Mouse (Mus musculus) neural tube, embryonic 15.5 days (tissue): ENCODE measurements at regions not wholly inside any gene's neighbourhood (a gene's known extent, or its start where the extent isn't known, plus 50 kb on each side); places are given as distances from the start of the nearest gene placed in this dataset.
A peak's percentile ranks its signal among the peaks of the same experiment; 100 is the strongest.

Source experiments
- ATAC-seq: fragments of 200-750 bp; cut with Nextera tagmentation; 2 replicates; pipeline ENCODE4 v1.8.0; 2017; ENCODE audit warnings: mild to moderate bottlenecking, moderate TSS enrichment, moderate library complexity; ENCODE audit not compliant: low FRiP score
- H3K27ac ChIP-seq: fragments of 300-500 bp; sonication (generic); replicated peaks from 2 replicates; pipeline ENCODE4 v1.5.1; 2015; ENCODE audit warnings: mild to moderate bottlenecking, inconsistent platforms
- H3K27me3 ChIP-seq: fragments of 300-500 bp; sonication (generic); replicated peaks from 2 replicates; pipeline ENCODE4 v1.6.1; 2015; ENCODE audit warnings: inconsistent platforms
- H3K36me3 ChIP-seq: fragments of 300-500 bp; sonication (generic); 2 replicates; pipeline ENCODE4 v1.6.1; 2015; ENCODE audit warnings: inconsistent platforms
- H3K4me1 ChIP-seq: fragments of 300-500 bp; sonication (generic); 2 replicates; pipeline ENCODE4 v1.6.1; 2015; ENCODE audit warnings: inconsistent platforms
- H3K4me2 ChIP-seq: fragments of 300-500 bp; sonication (generic); 2 replicates; pipeline ENCODE4 v1.6.1; 2015; ENCODE audit warnings: inconsistent platforms, mild to moderate bottlenecking, moderate library complexity
- H3K4me3 ChIP-seq: fragments of 300-500 bp; sonication (generic); replicated peaks from 2 replicates; pipeline ENCODE4 v1.5.1; 2015; ENCODE audit warnings: mild to moderate bottlenecking, inconsistent platforms
- H3K9ac ChIP-seq: fragments of 300-500 bp; sonication (generic); replicated peaks from 2 replicates; pipeline ENCODE4 v1.6.1; 2015; ENCODE audit warnings: mild to moderate bottlenecking, inconsistent platforms
- H3K9me3 ChIP-seq: fragments of 300-500 bp; sonication (generic); replicated peaks from 2 replicates; pipeline ENCODE4 v1.6.1; 2016; ENCODE audit warnings: inconsistent platforms
- WGBS: fragments of 180-500 bp; shearing (Covaris S2); methylation state at CpG from one replicate; pipeline ENCODE4 v1.1.7; 2015; ENCODE audit warnings: mixed read lengths; 5-methylcytosine and 5-hydroxymethylcytosine counted together

DNA sequence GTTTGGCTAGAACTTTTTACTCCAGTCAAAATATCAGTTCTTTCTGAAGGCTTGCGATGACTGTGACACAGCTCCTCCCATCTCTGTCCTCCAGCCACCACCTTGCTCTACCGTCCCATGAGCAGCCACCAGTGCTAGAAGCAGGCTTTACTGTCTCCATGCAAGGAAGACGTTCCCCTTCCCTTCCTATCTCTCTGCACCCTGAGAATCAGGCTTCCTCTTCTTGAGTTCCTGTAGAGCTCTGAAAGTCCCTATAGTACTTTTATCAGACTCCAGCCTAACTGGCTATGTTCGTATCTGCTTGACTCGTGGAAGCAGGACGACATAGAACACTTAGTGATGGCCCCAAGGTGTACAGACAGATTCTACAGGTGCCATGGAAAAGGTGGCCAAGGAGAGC is 173.2 kb downstream of the Irs2 start:
- H3K4me1 ChIP-seq: 0 out of 2 replicates have a peak, but pooled peaks cover 2% of the 10 kb centered on the region
- no peaks in the 10 kb centered on the region for H3K36me3 ChIP-seq

DNA sequence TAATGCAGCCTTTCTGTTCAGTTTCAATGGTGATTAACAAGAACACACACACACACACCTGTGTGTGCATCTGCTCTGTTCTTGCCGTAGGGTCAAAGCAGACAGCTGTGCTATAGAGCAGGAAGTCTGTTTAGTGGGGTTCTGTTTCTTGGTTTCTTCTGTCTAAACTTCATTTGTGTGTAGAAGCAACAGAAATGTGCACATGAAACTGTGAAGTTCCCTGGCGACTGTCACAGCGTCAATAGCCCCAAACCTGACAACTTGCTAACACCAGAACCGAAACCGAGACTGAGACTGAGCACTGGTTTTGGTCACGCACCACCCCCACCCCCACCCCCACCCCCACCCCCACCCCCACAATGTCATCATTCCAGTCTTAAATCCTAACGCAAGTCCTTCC is 176.4 kb downstream of the Irs2 start:
- no peaks in the 10 kb centered on the region for H3K36me3 ChIP-seq
- no peak overlapping the region for H3K4me2 ChIP-seq
- 84% methylated on average over 7 of the region's 7 CpGs for WGBS
- no peak overlapping the region for H3K4me3 ChIP-seq
- 0 out of 2 replicates have a peak, but pooled peaks cover 2% of the 10 kb centered on the region for H3K4me1 ChIP-seq
- H3K9me3 ChIP-seq: no peaks in the 10 kb centered on the region
- 0 out of 2 replicates have a peak, but pooled peaks cover 3% of the 10 kb centered on the region for H3K27me3 ChIP-seq
- ATAC-seq: no peak
- no peak overlapping the region for H3K9ac ChIP-seq
- H3K27ac ChIP-seq: no peak overlapping the region

More for the DNA sequence above, 173.2 kb downstream of the Irs2 start:
- H3K27me3 ChIP-seq: 0 out of 2 replicates have a peak, but pooled peaks cover 2% of the 10 kb centered on the region
- no peak for ATAC-seq
- 87% methylated on average over 6 of the region's 6 CpGs for WGBS
- no peak overlapping the region for H3K27ac ChIP-seq
- no peaks in the 10 kb centered on the region for H3K9me3 ChIP-seq
- H3K4me3 ChIP-seq: no peak overlapping the region
- H3K4me2 ChIP-seq: no peak overlapping the region
- no peak overlapping the region for H3K9ac ChIP-seq

DNA sequence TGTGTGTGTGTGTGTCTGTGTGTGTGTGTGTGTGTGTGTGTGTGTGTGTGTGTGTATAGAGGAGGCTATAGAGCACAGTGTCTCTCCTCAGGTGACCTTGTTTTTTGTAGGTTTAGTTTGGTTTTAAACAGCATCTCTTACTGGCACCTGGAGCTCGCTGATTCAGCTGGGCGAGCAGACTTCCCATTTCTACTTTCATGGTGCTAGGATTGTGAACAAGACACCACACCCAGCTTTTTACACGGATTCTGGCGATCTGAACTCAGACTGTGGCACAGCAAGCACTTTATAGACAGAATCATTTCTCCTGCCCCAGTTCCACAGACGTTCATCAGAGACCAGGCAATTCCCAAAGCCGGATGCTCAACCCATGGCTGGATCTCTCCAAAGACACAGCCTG is 177.0 kb downstream of the Irs2 start:
- no peak overlapping the region for H3K27ac ChIP-seq
- H3K27me3 ChIP-seq: 0 out of 2 replicates have a peak, but pooled peaks cover 3% of the 10 kb centered on the region
- 0 out of 2 replicates have a peak, but pooled peaks cover 2% of the 10 kb centered on the region for H3K4me1 ChIP-seq
- H3K4me2 ChIP-seq: no peak overlapping the region
- 82% methylated on average over 6 of the region's 6 CpGs for WGBS
- H3K9me3 ChIP-seq: no peaks in the 10 kb centered on the region
- no peak overlapping the region for H3K4me3 ChIP-seq
- H3K36me3 ChIP-seq: no peaks in the 10 kb centered on the region
- H3K9ac ChIP-seq: no peak overlapping the region
- no peak for ATAC-seq

DNA sequence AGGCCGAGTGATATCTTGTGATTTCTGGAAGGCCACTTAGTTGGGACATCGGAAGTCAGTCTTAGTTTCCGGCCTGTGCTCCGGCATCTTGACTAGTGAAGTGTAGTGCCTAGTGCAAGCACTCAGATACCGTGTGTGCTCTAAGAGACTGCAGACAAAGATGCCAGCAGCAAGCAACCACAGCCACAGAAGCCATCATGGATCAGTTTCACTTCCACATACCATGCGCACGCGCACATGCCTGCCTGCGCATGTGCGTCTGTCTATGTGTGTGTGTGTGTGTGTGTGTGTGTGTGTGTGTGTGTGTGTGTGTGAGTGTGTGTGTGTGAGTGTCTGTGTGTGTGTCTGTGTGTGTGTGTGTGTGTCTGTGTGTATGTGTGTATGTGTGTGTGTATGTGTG is 177.4 kb downstream of the Irs2 start:
- Histone ChIP-seq H3K27me3 (0 out of 2 replicates have a peak, but pooled peaks cover 3% of the 10 kb centered on the region), H3K9me3 (no peaks in the 10 kb centered on the region), H3K4me1 (0 out of 2 replicates have a peak, but pooled peaks cover 2% of the 10 kb centered on the region), H3K36me3 (no peaks in the 10 kb centered on the region), H3K4me3 (no peak overlapping the region), H3K4me2 (no peak overlapping the region), H3K27ac (no peak overlapping the region), H3K9ac (no peak overlapping the region)
- WGBS: 98% methylated on average over 10 of the region's 10 CpGs
- no peak for ATAC-seq

DNA sequence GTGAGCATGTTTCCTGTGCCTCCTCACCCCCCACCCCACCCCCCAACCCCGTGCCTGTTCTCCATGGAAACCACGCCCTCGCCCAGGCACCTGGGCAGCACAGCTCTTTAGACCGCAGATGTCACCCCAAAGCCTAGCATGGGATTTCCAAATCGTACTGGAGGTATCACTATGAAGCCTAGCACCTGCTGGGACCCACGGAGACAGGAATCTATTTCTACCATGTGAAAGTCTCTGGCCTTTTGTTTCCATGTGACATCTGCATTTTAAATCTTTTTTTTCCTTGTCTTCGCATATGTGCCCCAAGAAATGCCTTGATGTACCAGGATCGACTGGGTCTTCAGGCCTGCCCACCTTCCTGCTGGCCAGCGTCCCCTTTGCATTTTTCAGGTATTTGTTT is 179.7 kb downstream of the Irs2 start:
- 42% methylated on average over 9 of the region's 9 CpGs for WGBS
- H3K4me3 ChIP-seq: no peak overlapping the region
- ATAC-seq: no peak

DNA sequence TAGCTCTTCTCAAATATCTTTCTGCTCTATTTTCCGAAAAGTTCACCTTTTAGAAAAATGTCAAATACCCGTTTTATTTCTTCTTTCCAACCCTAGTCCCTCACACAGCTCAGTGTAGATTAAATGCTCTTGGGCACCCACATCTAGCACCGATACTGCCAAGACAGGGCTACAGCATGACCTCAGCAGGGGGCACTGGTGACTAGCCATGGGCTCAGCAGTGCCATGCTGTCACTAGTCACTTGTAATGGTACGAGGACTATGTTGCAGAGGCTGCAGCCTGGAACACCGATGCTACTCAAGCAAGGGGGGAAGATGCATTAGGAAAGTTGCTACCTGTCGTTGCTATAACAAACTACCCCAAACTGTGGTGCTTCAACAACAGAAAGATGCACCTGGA is 180.7 kb downstream of the Irs2 start:
- Histone ChIP-seq H3K4me1 (no peaks in the 10 kb centered on the region), H3K27ac (no peak overlapping the region), H3K36me3 (no peaks in the 10 kb centered on the region), H3K27me3 (0 out of 2 replicates have a peak, but pooled peaks cover 3% of the 10 kb centered on the region), H3K9me3 (no peaks in the 10 kb centered on the region), H3K9ac (no peak overlapping the region), H3K4me3 (no peak overlapping the region), H3K4me2 (no peak overlapping the region)
- WGBS: 87% methylated on average over 6 of the region's 6 CpGs
- ATAC-seq: no peak

More for the DNA sequence above, 179.7 kb downstream of the Irs2 start:
- Histone ChIP-seq H3K9ac (no peak overlapping the region), H3K4me1 (no peaks in the 10 kb centered on the region), H3K27me3 (0 out of 2 replicates have a peak, but pooled peaks cover 3% of the 10 kb centered on the region), H3K36me3 (no peaks in the 10 kb centered on the region), H3K4me2 (no peak overlapping the region), H3K27ac (no peak overlapping the region), H3K9me3 (no peaks in the 10 kb centered on the region)

DNA sequence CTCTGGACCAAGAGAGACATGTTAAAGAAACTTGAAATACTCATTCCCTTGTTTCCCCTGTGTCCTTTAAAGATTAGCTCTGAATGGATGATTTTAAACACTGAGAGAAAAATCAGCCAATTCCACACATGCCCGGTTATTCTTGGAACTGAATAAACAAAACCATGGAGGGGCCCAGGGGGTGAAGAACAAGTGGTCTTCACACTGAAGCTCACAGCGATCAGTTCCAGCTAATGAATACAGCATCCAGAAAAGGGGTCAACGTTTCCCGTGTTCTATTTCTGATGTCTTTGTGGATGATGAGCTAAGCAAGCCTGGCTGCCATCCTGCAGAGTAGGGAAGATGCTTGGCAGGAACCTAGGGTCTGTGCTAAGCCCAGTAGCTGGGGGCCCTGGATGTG is 182.3 kb downstream of the Irs2 start:
- Histone ChIP-seq H3K27me3 (0 out of 2 replicates have a peak, but pooled peaks cover 3% of the 10 kb centered on the region), H3K4me2 (no peak overlapping the region), H3K36me3 (no peaks in the 10 kb centered on the region), H3K4me1 (no peaks in the 10 kb centered on the region), H3K9me3 (no peaks in the 10 kb centered on the region), H3K27ac (no peak overlapping the region), H3K4me3 (no peak overlapping the region), H3K9ac (no peak overlapping the region)
- ATAC-seq: no peak
- WGBS: 56% methylated on average over 4 of the region's 4 CpGs

DNA sequence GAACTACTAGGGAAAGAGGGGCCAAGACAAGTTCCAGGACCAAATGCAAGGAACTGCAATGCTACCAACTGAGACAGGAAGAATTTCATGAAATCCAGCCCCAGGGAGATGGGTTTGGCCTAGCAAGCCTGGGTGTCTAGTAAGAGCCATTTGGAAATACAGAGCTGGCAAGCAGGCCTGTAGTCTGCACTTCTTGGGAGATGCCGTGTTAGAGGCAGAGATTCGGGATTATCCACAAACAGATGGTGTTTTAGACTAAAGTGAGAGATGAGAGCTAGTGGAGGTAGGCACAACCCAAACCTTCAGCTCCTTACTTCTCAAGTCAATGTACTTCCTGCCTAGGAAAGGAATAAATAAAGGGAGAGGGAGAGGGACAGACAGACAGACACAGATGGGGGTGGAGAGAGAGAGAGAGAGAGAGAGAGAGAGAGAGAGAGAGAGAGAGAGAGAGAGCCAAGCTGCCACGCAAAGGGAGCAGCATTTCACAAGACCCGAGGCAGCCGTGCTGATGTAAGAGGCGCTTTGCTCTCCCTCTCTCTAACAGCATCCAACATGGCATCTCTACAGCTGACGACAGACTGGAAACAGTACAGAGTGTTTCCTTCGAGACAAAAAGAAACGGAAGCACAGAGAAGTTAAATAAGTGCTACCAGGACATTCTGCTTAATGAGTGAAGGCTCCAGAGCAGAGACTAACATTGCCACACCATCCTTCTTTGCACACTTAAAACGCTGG is 182.9 kb downstream of the Irs2 start:
- WGBS: 81% methylated on average over 10 of the region's 10 CpGs
- no peaks in the 10 kb centered on the region for H3K36me3 ChIP-seq
- H3K27ac ChIP-seq: no peak overlapping the region
- H3K4me1 ChIP-seq: no peaks in the 10 kb centered on the region
- no peaks in the 10 kb centered on the region for H3K9me3 ChIP-seq
- ATAC-seq: no peak
- H3K9ac ChIP-seq: no peak overlapping the region
- 0 out of 2 replicates have a peak, but pooled peaks cover 3% of the 10 kb centered on the region for H3K27me3 ChIP-seq
- no peak overlapping the region for H3K4me3 ChIP-seq
- H3K4me2 ChIP-seq: no peak overlapping the region

DNA sequence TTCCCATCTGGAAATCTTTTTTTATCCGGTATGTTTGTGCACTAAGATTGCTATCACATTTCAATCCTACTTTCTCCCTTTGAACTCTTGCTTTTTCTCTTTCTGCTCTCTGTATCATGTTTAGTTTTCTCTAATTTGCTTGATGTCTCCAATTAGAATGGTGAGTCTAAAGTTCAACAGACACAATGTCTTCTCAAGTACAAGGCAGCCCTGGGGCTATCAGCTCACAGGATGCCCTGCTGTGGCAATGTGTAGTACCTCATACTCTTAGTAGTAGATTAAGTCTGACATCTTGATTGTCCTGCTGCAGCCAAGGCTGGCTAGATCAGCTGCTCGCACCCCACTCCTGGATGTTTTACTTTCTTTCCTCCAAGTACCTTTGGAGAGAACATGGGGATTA is 186.4 kb downstream of the Irs2 start:
- Histone ChIP-seq H3K4me2 (no peak overlapping the region), H3K27ac (no peak overlapping the region), H3K4me3 (no peak overlapping the region), H3K4me1 (no peaks in the 10 kb centered on the region), H3K36me3 (no peaks in the 10 kb centered on the region), H3K9ac (no peak overlapping the region), H3K9me3 (no peaks in the 10 kb centered on the region), H3K27me3 (no peaks in the 10 kb centered on the region)
- 79% methylated on average over 2 of the region's 2 CpGs for WGBS
- no peak for ATAC-seq

DNA sequence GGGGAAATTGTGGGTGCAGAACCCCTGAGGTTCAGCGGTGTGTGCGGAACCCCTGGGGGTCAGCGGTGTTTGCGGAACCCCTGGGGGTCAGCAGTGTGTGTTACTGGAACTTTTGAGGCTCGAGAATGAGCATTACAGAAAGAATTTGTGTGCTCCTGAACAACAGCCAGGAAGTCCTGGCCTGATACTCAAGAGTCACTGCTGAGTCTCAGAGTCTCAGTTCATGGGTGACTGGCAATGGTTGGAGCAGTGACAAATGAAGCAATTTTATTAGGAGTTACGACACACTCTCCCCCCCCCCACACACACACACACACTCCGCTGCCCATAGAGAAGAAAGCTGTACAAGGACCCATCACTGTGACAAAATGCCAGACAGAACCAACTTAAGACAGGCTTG is 193.8 kb downstream of the Irs2 start:
- H3K9ac ChIP-seq: no peak overlapping the region
- WGBS: 85% methylated on average over 7 of the region's 7 CpGs
- H3K4me1 ChIP-seq: peaks cover 19% of the 10 kb centered on the region
- H3K9me3 ChIP-seq: no peaks in the 10 kb centered on the region
- H3K4me3 ChIP-seq: no peak overlapping the region
- no peak overlapping the region for H3K4me2 ChIP-seq
- ATAC-seq: no peak
- no peaks in the 10 kb centered on the region for H3K27me3 ChIP-seq
- H3K27ac ChIP-seq: no peak overlapping the region
- no peaks in the 10 kb centered on the region for H3K36me3 ChIP-seq

DNA sequence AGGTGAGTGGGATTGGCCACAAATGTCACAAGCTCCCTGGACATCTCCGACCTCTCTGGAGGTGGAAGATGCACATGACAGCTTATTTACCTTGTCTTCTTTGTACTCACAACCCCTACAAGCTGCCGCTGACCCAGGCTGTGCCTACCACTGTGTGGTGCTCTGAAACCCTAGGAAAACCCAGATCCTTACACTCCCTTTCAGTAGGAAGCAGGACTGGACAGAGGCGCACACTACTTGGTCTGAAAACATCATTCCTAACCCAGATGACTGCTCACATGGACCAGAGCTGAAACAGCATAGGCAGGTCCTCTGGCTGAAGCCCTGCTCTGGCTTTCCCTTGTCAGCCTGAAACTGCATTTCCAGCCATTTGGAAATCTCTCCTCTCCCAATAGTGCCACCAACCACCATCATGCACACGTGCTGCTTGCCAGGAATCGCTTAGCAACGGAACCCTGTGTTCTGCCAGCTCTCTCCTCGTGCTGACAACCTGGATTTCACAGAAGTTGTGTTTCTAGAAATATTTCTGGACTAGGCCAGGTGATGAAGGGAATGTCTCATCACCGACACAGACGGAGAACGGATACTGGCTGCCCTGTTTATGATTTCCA is 196.1 kb downstream of the Irs2 start:
- no peaks in the 10 kb centered on the region for H3K9me3 ChIP-seq
- H3K36me3 ChIP-seq: no peaks in the 10 kb centered on the region
- no peak overlapping the region for H3K4me2 ChIP-seq
- no peaks in the 10 kb centered on the region for H3K27me3 ChIP-seq
- no peak overlapping the region for H3K9ac ChIP-seq
- peak; percentile 77 for ATAC-seq
- H3K27ac ChIP-seq: peak overlapping the region; percentile 62
- WGBS: 46% methylated on average over 10 of the region's 10 CpGs
- no peak overlapping the region for H3K4me3 ChIP-seq
- H3K4me1 ChIP-seq: peaks cover 19% of the 10 kb centered on the region

DNA sequence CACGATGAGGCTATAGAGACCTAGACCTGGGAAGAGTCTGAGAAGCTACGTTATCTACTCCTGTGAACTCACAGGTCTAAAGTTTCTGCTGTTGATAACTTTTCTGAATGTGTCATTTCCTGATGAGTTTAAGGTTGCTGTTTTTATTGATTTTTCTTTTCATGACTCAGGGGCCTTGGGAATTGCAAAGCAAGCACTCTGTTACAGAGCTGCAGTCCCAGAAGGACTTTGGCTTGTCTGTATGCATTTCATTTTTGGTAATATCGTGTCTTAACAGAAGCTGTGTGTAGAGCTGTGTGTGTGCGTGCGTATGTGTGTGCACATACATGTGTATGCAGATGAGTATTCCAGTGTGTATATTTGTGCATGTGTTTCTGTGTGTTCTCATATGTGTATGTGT is 201.2 kb downstream of the Irs2 start:
- H3K27ac ChIP-seq: no peak overlapping the region
- H3K36me3 ChIP-seq: no peaks in the 10 kb centered on the region
- no peak for ATAC-seq
- H3K27me3 ChIP-seq: no peaks in the 10 kb centered on the region
- H3K9me3 ChIP-seq: no peaks in the 10 kb centered on the region
- WGBS: 94% methylated on average over 5 of the region's 5 CpGs
- H3K4me2 ChIP-seq: no peak overlapping the region
- H3K9ac ChIP-seq: no peak overlapping the region
- H3K4me3 ChIP-seq: no peak overlapping the region
- peaks cover 23% of the 10 kb centered on the region for H3K4me1 ChIP-seq
